Mouse (Mus musculus): ENCODE data around the gene Naxd. TPM values are rescaled to one million over a fixed set of nuclear protein-coding genes. Genes with fewer than 3 reads are reported as not detected.

The Naxd gene
- polyA plus RNA-seq, 1 experiment: 70.4 TPM

GRCm38 (mm10) chr8:11503476-11504232 lies 6.3 kb downstream of the Naxd start:
- 76% methylated on average over 13 of the region's 13 CpGs for WGBS
- no peak for DNase-seq (ENCODE audit: low read depth, low spot score)

GRCm38 (mm10) chr8:11506074-11506473 lies 8.8 kb downstream of the Naxd start:
- DNase-seq (ENCODE audit: low read depth, low spot score): no peak
- 86% methylated on average over 14 of the region's 14 CpGs for WGBS

GRCm38 (mm10) chr8:11506802-11507201 lies 9.5 kb downstream of the Naxd start:
- no peak for DNase-seq (ENCODE audit: low read depth, low spot score)
- WGBS: 73% methylated on average over 6 of the region's 6 CpGs

- 72% methylated on average over 10 of the region's 10 CpGs for WGBS
- no peak for DNase-seq (ENCODE audit: low read depth, low spot score)
Observed at GRCm38 (mm10) chr8:11508880-11509279, 11.6 kb downstream of the Naxd start.

GRCm38 (mm10) chr8:11510971-11511370 lies 13.7 kb downstream of the Naxd start:
- 86% methylated on average over 5 of the region's 5 CpGs for WGBS
- no peak for DNase-seq (ENCODE audit: low read depth, low spot score)

GRCm38 (mm10) chr8:11512711-11513110 lies 15.4 kb downstream of the Naxd start:
- WGBS: 90% methylated on average over 9 of the region's 9 CpGs

GRCm38 (mm10) chr8:11513247-11513646 lies 15.9 kb downstream of the Naxd start:
- DNase-seq (ENCODE audit: low read depth, low spot score): no peak
- 82% methylated on average over 5 of the region's 5 CpGs for WGBS

More at GRCm38 (mm10) chr8:11512711-11513110, 15.4 kb downstream of the Naxd start:
- no peak for DNase-seq (ENCODE audit: low read depth, low spot score)

GRCm38 (mm10) chr8:11516292-11516691 lies 19.0 kb downstream of the Naxd start:
- no peak for DNase-seq (ENCODE audit: low read depth, low spot score)
- 95% methylated on average over 9 of the region's 9 CpGs for WGBS

GRCm38 (mm10) chr8:11517366-11518055 lies 20.2 kb downstream of the Naxd start:
- no peak for DNase-seq (ENCODE audit: low read depth, low spot score)
- WGBS: 84% methylated on average over 16 of the region's 16 CpGs

GRCm38 (mm10) chr8:11518056-11518396 lies 20.7 kb downstream of the Naxd start:
- 88% methylated on average over 6 of the region's 6 CpGs for WGBS
- DNase-seq (ENCODE audit: low read depth, low spot score): no peak

GRCm38 (mm10) chr8:11518676-11519075 lies 21.4 kb downstream of the Naxd start:
- 85% methylated on average over 11 of the region's 11 CpGs for WGBS
- no peak for DNase-seq (ENCODE audit: low read depth, low spot score)

GRCm38 (mm10) chr8:11523331-11523730 lies 26.0 kb downstream of the Naxd start:
- WGBS: 73% methylated on average over 3 of the region's 3 CpGs
- DNase-seq (ENCODE audit: low read depth, low spot score): no peak

GRCm38 (mm10) chr8:11530155-11530770 lies 33.0 kb downstream of the Naxd start:
- no peak for DNase-seq (ENCODE audit: low read depth, low spot score)
- 91% methylated on average over 18 of the region's 18 CpGs for WGBS

- WGBS: 78% methylated on average over 4 of the region's 4 CpGs
Observed at GRCm38 (mm10) chr8:11530849-11531248, 33.5 kb downstream of the Naxd start.

GRCm38 (mm10) chr8:11534494-11534893 lies 37.2 kb downstream of the Naxd start:
- WGBS: 78% methylated on average over 9 of the region's 9 CpGs
- DNase-seq (ENCODE audit: low read depth, low spot score): no peak

More at GRCm38 (mm10) chr8:11530849-11531248, 33.5 kb downstream of the Naxd start:
- DNase-seq (ENCODE audit: low read depth, low spot score): no peak

GRCm38 (mm10) chr8:11539049-11539448 lies 41.7 kb downstream of the Naxd start:
- no peak for DNase-seq (ENCODE audit: low read depth, low spot score)
- WGBS: 92% methylated on average over 4 of the region's 4 CpGs

- 96% methylated on average over 8 of the region's 8 CpGs for WGBS
- DNase-seq (ENCODE audit: low read depth, low spot score): no peak
Observed at GRCm38 (mm10) chr8:11540182-11540581, 42.9 kb downstream of the Naxd start.

- 88% methylated on average over 12 of the region's 12 CpGs for WGBS
- DNase-seq (ENCODE audit: low read depth, low spot score): no peak
Observed at GRCm38 (mm10) chr8:11542031-11542430, 44.7 kb downstream of the Naxd start.

- no peak for DNase-seq (ENCODE audit: low read depth, low spot score)
- 85% methylated on average over 4 of the region's 4 CpGs for WGBS
Observed at GRCm38 (mm10) chr8:11542866-11543265, 45.6 kb downstream of the Naxd start.

GRCm38 (mm10) chr8:11544386-11544785 lies 47.1 kb downstream of the Naxd start:
- no peak for DNase-seq (ENCODE audit: low read depth, low spot score)
- 42% methylated on average over 3 of the region's 3 CpGs for WGBS

- 69% methylated on average over 6 of the region's 6 CpGs for WGBS
- DNase-seq (ENCODE audit: low read depth, low spot score): no peak
Observed at GRCm38 (mm10) chr8:11547063-11547462, 49.8 kb downstream of the Naxd start.
